Mouse (Mus musculus): ENCODE data around the gene Tent5b. TPM values are rescaled to one million over a fixed set of nuclear protein-coding genes. Genes with fewer than 3 reads are reported as not detected.

Gene Tent5b
- polyA plus RNA-seq, 1 experiment from 2014 or later: 2.8 TPM

Other genes with a start within 250 kb of the Tent5b start
- 6.0 and 7.9 TPM in 2 replicates for gene Map3k6, start 239.3 kb upstream of the Tent5b start, polyA plus RNA-seq (2014; fragmentation: Nextera tagmentation; extraction: Ambion mirVana)
- gene Sytl1, start 217.0 kb upstream of the Tent5b start, polyA plus RNA-seq (2014; fragmentation: Nextera tagmentation; extraction: Ambion mirVana): 11.0 and 11.5 TPM in 2 replicates
- 68.3 and 80.7 TPM in 2 replicates for gene Tmem222, start 202.3 kb upstream of the Tent5b start, polyA plus RNA-seq (2014; fragmentation: Nextera tagmentation; extraction: Ambion mirVana)
- gene Wdtc1, start 126.7 kb upstream of the Tent5b start, polyA plus RNA-seq (2014; fragmentation: Nextera tagmentation; extraction: Ambion mirVana): 17.4 and 17.6 TPM in 2 replicates
- gene Slc9a1, start 110.4 kb upstream of the Tent5b start, polyA plus RNA-seq (2014; fragmentation: Nextera tagmentation; extraction: Ambion mirVana): 9.2 and 11.0 TPM in 2 replicates
- gene Trnp1, start 18.4 kb downstream of the Tent5b start, polyA plus RNA-seq (2014; fragmentation: Nextera tagmentation; extraction: Ambion mirVana): 9.0 TPM in 2 replicates
- 11.6 and 12.6 TPM in 2 replicates for gene Kdf1, start 38.8 kb downstream of the Tent5b start, polyA plus RNA-seq (2014; fragmentation: Nextera tagmentation; extraction: Ambion mirVana)
- gene Nudc, start 65.9 kb downstream of the Tent5b start, polyA plus RNA-seq (2014; fragmentation: Nextera tagmentation; extraction: Ambion mirVana): 191 and 199 TPM in 2 replicates
- not detected in 2 replicates for gene Nr0b2, start 73.2 kb downstream of the Tent5b start, polyA plus RNA-seq (2014; fragmentation: Nextera tagmentation; extraction: Ambion mirVana)
- 6.3 and 8.3 TPM in 2 replicates for gene Gpatch3, start 94.6 kb downstream of the Tent5b start, polyA plus RNA-seq (2014; fragmentation: Nextera tagmentation; extraction: Ambion mirVana)
- 17.3 and 18.8 TPM in 2 replicates for gene Gpn2, start 104.2 kb downstream of the Tent5b start, polyA plus RNA-seq (2014; fragmentation: Nextera tagmentation; extraction: Ambion mirVana)
- gene Sfn, start 122.0 kb downstream of the Tent5b start, polyA plus RNA-seq (2014; fragmentation: Nextera tagmentation; extraction: Ambion mirVana): 129 and 135 TPM in 2 replicates
- 2.1 and 3.7 TPM in 2 replicates for gene Zdhhc18, start 170.0 kb downstream of the Tent5b start, polyA plus RNA-seq (2014; fragmentation: Nextera tagmentation; extraction: Ambion mirVana)
- gene Pigv, start 192.5 kb downstream of the Tent5b start, polyA plus RNA-seq (2014; fragmentation: Nextera tagmentation; extraction: Ambion mirVana): 8.4 and 11.3 TPM in 2 replicates

Measured in embryonic facial prominence, embryonic 14.5 days (tissue).